Mouse (Mus musculus) myocyte (in vitro differentiated cells): Measurements from ENCODE around the gene Lyve1.

Source experiments
- CEBPB ChIP-seq: IDR thresholded peaks from 2 replicates; pipeline ENCODE4 v1.6.1; 2011; ENCODE audit warnings: mild to moderate bottlenecking, moderate library complexity; ENCODE audit not compliant: poor library complexity, insufficient read depth, severe bottlenecking
- E2F4 ChIP-seq: IDR thresholded peaks from one replicate; pipeline ENCODE4 v1.6.1; 2011; ENCODE audit warnings: mild to moderate bottlenecking, control low read depth, moderate library complexity; ENCODE audit not compliant: insufficient read depth
- MAX ChIP-seq: IDR thresholded peaks from one replicate; pipeline ENCODE4 v1.6.1; 2011; ENCODE audit warnings: low read depth, mild to moderate bottlenecking, control low read depth
- MYOD1 ChIP-seq, 3 experiments: IDR thresholded peaks; one replicate each; pipeline ENCODE4 v1.6.1; 2011; ENCODE audit warnings: control low read depth in 2 of 3, low read depth in 2 of 3, mild to moderate bottlenecking in 2 of 3, moderate library complexity in 1 of 3; ENCODE audit not compliant: insufficient read length in 2 of 3, control insufficient read depth in 1 of 3
- MYOG ChIP-seq, 3 experiments: IDR thresholded peaks; one replicate each; pipeline ENCODE4 v1.6.1; 2011; ENCODE audit warnings: control low read depth in 2 of 3, low read depth in 2 of 3, mild to moderate bottlenecking in 2 of 3; ENCODE audit not compliant: insufficient read length in 2 of 3, control insufficient read depth in 1 of 3, insufficient read depth in 1 of 3
- POLR2A ChIP-seq: IDR thresholded peaks from one replicate; pipeline ENCODE4 v1.6.1; 2011; ENCODE audit warnings: low read depth, mild to moderate bottlenecking, control low read depth, moderate library complexity; ENCODE audit not compliant: insufficient read length
- POLR2AphosphoS2 ChIP-seq: IDR thresholded peaks from one replicate; pipeline ENCODE4 v1.6.1; 2011; ENCODE audit warnings: low read depth, control low read depth; ENCODE audit not compliant: insufficient read length
- SRF ChIP-seq: IDR thresholded peaks from one replicate; pipeline ENCODE4 v1.6.1; 2011; ENCODE audit warnings: low read depth; ENCODE audit not compliant: control insufficient read depth, insufficient read length
- TCF12 ChIP-seq: IDR thresholded peaks from one replicate; pipeline ENCODE4 v1.6.1; 2011; ENCODE audit warnings: mild to moderate bottlenecking, control low read depth; ENCODE audit not compliant: poor library complexity, insufficient read depth, severe bottlenecking
- TCF3 ChIP-seq: IDR thresholded peaks from one replicate; pipeline ENCODE4 v1.6.1; 2011; ENCODE audit warnings: low read depth, control low read depth; ENCODE audit not compliant: insufficient read length
- USF1 ChIP-seq: IDR thresholded peaks from one replicate; pipeline ENCODE4 v1.6.1; 2011; ENCODE audit warnings: low read depth, mild to moderate bottlenecking, control low read depth, moderate library complexity

DNA sequence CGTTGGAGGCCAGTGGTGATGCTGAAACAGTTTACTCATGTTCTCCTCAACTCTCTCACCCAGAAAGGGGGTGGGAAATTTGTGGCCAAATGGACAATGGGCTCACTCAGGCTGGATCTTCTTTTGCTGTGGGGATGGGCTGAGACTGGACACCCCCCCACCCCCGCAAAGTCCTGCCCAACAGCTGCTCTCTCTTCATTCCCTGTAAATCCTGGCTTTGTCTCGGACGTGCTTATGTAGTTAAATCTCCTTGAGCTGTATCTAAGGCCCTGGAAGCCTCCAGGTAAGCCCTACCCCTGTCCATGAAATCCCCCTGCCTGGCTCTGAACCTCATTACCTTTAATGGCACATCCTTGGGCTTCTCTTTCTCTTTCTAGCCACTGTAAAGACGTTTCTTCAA is 5.8 kb upstream of the Lyve1 start:
- TF ChIP-seq E2F4, result no peak
- TF ChIP-seq POLR2A, result no peak
- no peak for TF ChIP-seq MAX
- TF ChIP-seq CEBPB, result no peak
- TF ChIP-seq POLR2AphosphoS2, result no peak
- no peak for TF ChIP-seq TCF12
- TF ChIP-seq USF1, result no peak
- TF ChIP-seq SRF, result no peak
- TF ChIP-seq MYOG (IDR thresholded peaks at IDR 0.05; ENCODE audit: control insufficient read depth in 1 of 3, insufficient read depth in 1 of 3, insufficient read length in 2 of 3, low read depth in 2 of 3), result no peak
- TF ChIP-seq MYOD1 (IDR thresholded peaks at IDR 0.05; ENCODE audit: control insufficient read depth in 1 of 3, insufficient read length in 2 of 3, low read depth in 2 of 3), result peak in 2 of 3 experiments; percentile 52 to 53
- no peak for TF ChIP-seq TCF3
